Comparison of ENCODE assay signal across 14 mouse cellular contexts in genomic region chr1:38410457-38410856, GRCm38 (mm10).
A peak's percentile ranks its signal among the peaks of the same experiment; 100 is the strongest.
DNase-seq lines count a peak whose midpoint lies in the region; ATAC-seq lines count a peak whose summit lies in the region.
"Had no signal": no experiment of that assay in that cellular context is flagged by ENCODE, and none has a peak within 500 bp of the region (broad histone marks: within the 10 kb centered on the region; RNA-seq: fewer than 3 reads in every experiment).

No protein-coding gene starts in this region.

- intact Hi-C loops in heart, postnatal 36 days (cut with DNase I) = no loop called here

- H3K9me3 ChIP-seq in heart, embryonic 10.5 days = no peaks in the 10 kb centered on the region
- no peaks in the 10 kb centered on the region for H3K9me3 ChIP-seq in embryonic facial prominence, embryonic 10.5 days
- no peaks in the 10 kb centered on the region for H3K9me3 ChIP-seq in hindbrain, embryonic 10.5 days
- H3K9me3 ChIP-seq in midbrain, embryonic 16.5 days (replicated peaks; ENCODE audit: control insufficient read depth, low read length, poor library complexity, severe bottlenecking) = no peaks in the 10 kb centered on the region
- H3K9me3 ChIP-seq: limb, embryonic 10.5 days; lung, embryonic 15.5 days had no signal

- 50% methylated on average over 4 of the region's 4 CpGs for WGBS in heart, embryonic 10.5 days
- 23% methylated on average over 4 of the region's 4 CpGs for WGBS in embryonic facial prominence, embryonic 10.5 days
- 26% methylated on average over 4 of the region's 4 CpGs for WGBS in hindbrain, embryonic 10.5 days
- 3% methylated on average over 4 of the region's 4 CpGs for WGBS in midbrain, embryonic 16.5 days

- H3K36me3 ChIP-seq in heart, embryonic 10.5 days = no peaks in the 10 kb centered on the region
- no peaks in the 10 kb centered on the region for H3K36me3 ChIP-seq in embryonic facial prominence, embryonic 10.5 days (replicated peaks)
- no peaks in the 10 kb centered on the region for H3K36me3 ChIP-seq in hindbrain, embryonic 10.5 days
- H3K36me3 ChIP-seq in midbrain, embryonic 16.5 days (ENCODE audit: control insufficient read depth, insufficient read depth, low read length) = no peaks in the 10 kb centered on the region
- H3K36me3 ChIP-seq: lung, embryonic 15.5 days had no signal

- H3K27me3 ChIP-seq in heart, embryonic 10.5 days (ENCODE audit: insufficient read depth, poor library complexity, severe bottlenecking) = no peaks in the 10 kb centered on the region
- no peaks in the 10 kb centered on the region for H3K27me3 ChIP-seq in embryonic facial prominence, embryonic 10.5 days (replicated peaks; ENCODE audit: low read depth, poor library complexity, severe bottlenecking)
- no peaks in the 10 kb centered on the region for H3K27me3 ChIP-seq in hindbrain, embryonic 10.5 days (ENCODE audit: insufficient read depth, poor library complexity, severe bottlenecking)
- no peaks in the 10 kb centered on the region for H3K27me3 ChIP-seq in midbrain, embryonic 16.5 days (ENCODE audit: control insufficient read depth, insufficient read depth, low read depth, low read length)
- H3K27me3 ChIP-seq: lung, embryonic 15.5 days had no signal

- H3K4me1 ChIP-seq in heart, embryonic 10.5 days = peaks cover 20% of the 10 kb centered on the region
- H3K4me1 ChIP-seq in embryonic facial prominence, embryonic 10.5 days = peaks cover 10% of the 10 kb centered on the region
- H3K4me1 ChIP-seq in hindbrain, embryonic 10.5 days (replicated peaks) = peaks cover 18% of the 10 kb centered on the region
- H3K4me1 ChIP-seq in midbrain, embryonic 16.5 days (ENCODE audit: control insufficient read depth, insufficient read depth, low read length) = peaks cover 21% of the 10 kb centered on the region
- H3K4me1 ChIP-seq: lung, embryonic 15.5 days had no signal

- H3K4me2 ChIP-seq in midbrain, embryonic 16.5 days (ENCODE audit: low read length) = peak overlapping the region; percentile 21
- H3K4me2 ChIP-seq: heart, embryonic 11.5 days; lung, embryonic 15.5 days had no signal

- DNase-seq in heart, embryonic 10.5 days (ENCODE audit: low spot score) = no peak
- no peak for DNase-seq in heart, postnatal 36 days
- DNase-seq in embryonic facial prominence, embryonic 10.5 days (ENCODE audit: low spot score) = no peak
- no peak for DNase-seq in hindbrain, embryonic 10.5 days (ENCODE audit: low spot score)
- no peak for DNase-seq in embryo, embryonic 10 days (ENCODE audit: low spot score)
- no peak for DNase-seq in ovary, postnatal 14 days (ENCODE audit: low spot score)
- DNase-seq: adrenal gland, postnatal 36 days had no signal

- no peak overlapping the region for H3K9ac ChIP-seq in midbrain, embryonic 16.5 days (ENCODE audit: low read depth, low read length)
- H3K9ac ChIP-seq: lung, embryonic 15.5 days had no signal

- 0 out of 2 replicates have a peak overlapping the region, but pooled peaks have one; percentile 42 for H3K27ac ChIP-seq in heart, embryonic 10.5 days
- peak overlapping the region; percentile 24 for H3K27ac ChIP-seq in embryonic facial prominence, embryonic 10.5 days (replicated peaks)
- H3K27ac ChIP-seq in hindbrain, embryonic 10.5 days = peak overlapping the region; percentile 72
- H3K27ac ChIP-seq in midbrain, embryonic 16.5 days (ENCODE audit: low read length) = peak overlapping the region; percentile 77
- H3K27ac ChIP-seq: limb, embryonic 10.5 days; lung, embryonic 15.5 days had no signal

- ATAC-seq in midbrain, embryonic 16.5 days = peak; percentile 85
- no peak for ATAC-seq in monocyte, adult 5-6 weeks (replicated peaks; ENCODE audit: insufficient number of reproducible peaks, low FRiP score, low TSS enrichment, poor library complexity, severe bottlenecking)
- ATAC-seq: CD4-positive, CD25-positive, alpha-beta regulatory T cell, adult 4 months; inflammation-experienced regulatory T-cells, adult 6 months had no signal

- H3K4me3 ChIP-seq in heart, embryonic 10.5 days = no peak overlapping the region
- no peak overlapping the region for H3K4me3 ChIP-seq in embryonic facial prominence, embryonic 10.5 days
- H3K4me3 ChIP-seq in hindbrain, embryonic 10.5 days = no peak overlapping the region
- no peak overlapping the region for H3K4me3 ChIP-seq in midbrain, embryonic 16.5 days (ENCODE audit: low read depth, low read length)
- H3K4me3 ChIP-seq: limb, embryonic 10.5 days; lung, embryonic 15.5 days had no signal

Comparison
In these comparisons a context has a peak if more than half of its experiments do, and no peak if none do; other contexts are left out.
1. H3K27ac ChIP-seq: peak in every context shown above with its lines; median percentile 77 in midbrain, embryonic 16.5 days; 72 in hindbrain, embryonic 10.5 days; 42 in heart, embryonic 10.5 days; 24 in embryonic facial prominence, embryonic 10.5 days.